Mouse (Mus musculus) myocyte (in vitro differentiated cells): ENCODE data around the gene Nmt2.

Experiments used
- CEBPB ChIP-seq: IDR thresholded peaks from 2 replicates; pipeline ENCODE4 v1.6.1; 2011; ENCODE audit warnings: mild to moderate bottlenecking, moderate library complexity; ENCODE audit not compliant: poor library complexity, insufficient read depth, severe bottlenecking
- E2F4 ChIP-seq: IDR thresholded peaks from one replicate; pipeline ENCODE4 v1.6.1; 2011; ENCODE audit warnings: mild to moderate bottlenecking, control low read depth, moderate library complexity; ENCODE audit not compliant: insufficient read depth
- MAX ChIP-seq: IDR thresholded peaks from one replicate; pipeline ENCODE4 v1.6.1; 2011; ENCODE audit warnings: low read depth, mild to moderate bottlenecking, control low read depth
- MYOG ChIP-seq, 3 experiments: IDR thresholded peaks; one replicate each; pipeline ENCODE4 v1.6.1; 2011; ENCODE audit warnings: control low read depth in 2 of 3, low read depth in 2 of 3, mild to moderate bottlenecking in 2 of 3; ENCODE audit not compliant: insufficient read length in 2 of 3, control insufficient read depth in 1 of 3, insufficient read depth in 1 of 3
- POLR2A ChIP-seq: IDR thresholded peaks from one replicate; pipeline ENCODE4 v1.6.1; 2011; ENCODE audit warnings: low read depth, mild to moderate bottlenecking, control low read depth, moderate library complexity; ENCODE audit not compliant: insufficient read length
- POLR2AphosphoS2 ChIP-seq: IDR thresholded peaks from one replicate; pipeline ENCODE4 v1.6.1; 2011; ENCODE audit warnings: low read depth, control low read depth; ENCODE audit not compliant: insufficient read length
- REST ChIP-seq: IDR thresholded peaks from one replicate; pipeline ENCODE4 v1.6.1; 2011; ENCODE audit warnings: mild to moderate bottlenecking, control low read depth, moderate library complexity; ENCODE audit not compliant: insufficient read depth, insufficient read length
- SRF ChIP-seq: IDR thresholded peaks from one replicate; pipeline ENCODE4 v1.6.1; 2011; ENCODE audit warnings: low read depth; ENCODE audit not compliant: control insufficient read depth, insufficient read length
- TCF12 ChIP-seq: IDR thresholded peaks from one replicate; pipeline ENCODE4 v1.6.1; 2011; ENCODE audit warnings: mild to moderate bottlenecking, control low read depth; ENCODE audit not compliant: poor library complexity, insufficient read depth, severe bottlenecking
- TCF3 ChIP-seq: IDR thresholded peaks from one replicate; pipeline ENCODE4 v1.6.1; 2011; ENCODE audit warnings: low read depth, control low read depth; ENCODE audit not compliant: insufficient read length
- USF1 ChIP-seq: IDR thresholded peaks from one replicate; pipeline ENCODE4 v1.6.1; 2011; ENCODE audit warnings: low read depth, mild to moderate bottlenecking, control low read depth, moderate library complexity

- TF ChIP-seq POLR2A (no peak), MAX (no peak), POLR2AphosphoS2 (no peak), CEBPB (no peak), E2F4 (no peak), USF1 (no peak), TCF3 (no peak), SRF (no peak), MYOG (IDR thresholded peaks at IDR 0.05; ENCODE audit: control insufficient read depth in 1 of 3, insufficient read depth in 1 of 3, insufficient read length in 2 of 3, low read depth in 2 of 3) (no peak), TCF12 (no peak), REST (no peak)
Observed at GRCm38 (mm10) chr2:3244251-3244650, 39.8 kb upstream of the Nmt2 start.
